Mouse (Mus musculus): ENCODE measurements around the gene Etl4. TPM values are rescaled to one million over a fixed set of nuclear protein-coding genes. Genes with fewer than 3 reads are reported as not detected.
A peak's percentile ranks its signal among the peaks of the same experiment; 100 is the strongest.
"Not testable (repeated sequence)": the region's sequence is repeated elsewhere in the genome, so short reads cannot be mapped to it uniquely, and the experiment has no call there.

Etl4 gene
- polyA plus RNA-seq, 1 experiment from 2014 or later = 2.5 TPM

DNA sequence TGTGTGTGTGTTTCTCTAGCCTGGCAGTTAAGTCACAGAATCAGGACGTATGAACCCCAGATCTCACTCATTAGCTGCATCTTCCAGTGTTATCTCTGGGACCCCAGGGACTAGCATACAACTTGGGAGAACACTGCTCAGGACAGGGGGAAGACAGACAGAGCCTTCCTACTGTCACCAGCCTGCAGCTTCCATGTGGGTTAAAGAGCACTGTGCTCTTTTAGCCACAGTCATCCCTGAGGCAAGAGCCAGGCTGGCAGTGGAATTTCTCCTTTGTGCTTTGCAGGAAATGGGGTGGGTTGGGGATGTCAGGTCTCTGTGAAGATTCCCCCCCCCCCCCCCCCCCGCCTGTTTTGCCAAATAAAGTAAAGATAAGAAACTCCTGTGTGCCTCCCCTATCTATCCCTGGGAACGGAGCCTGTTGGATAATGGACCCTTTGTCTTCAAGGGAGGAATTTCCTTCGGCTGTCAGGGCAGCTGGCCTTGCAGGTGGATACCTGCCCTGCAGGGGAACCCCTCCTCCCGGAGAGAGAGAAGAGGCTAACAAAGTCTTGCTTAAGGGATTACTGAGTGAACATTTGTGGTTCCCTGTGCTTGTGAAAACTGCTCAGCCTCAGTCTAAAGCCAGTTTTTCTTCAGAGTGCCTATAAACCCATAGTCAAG, 755.9 kb downstream of the Etl4 start:
- peak; percentile 13; the same call in 1 of the 2 replicates for ATAC-seq (ENCODE audit: low FRiP score, low TSS enrichment)
- 17% methylated on average over 5 of the region's 5 CpGs for WGBS

DNA sequence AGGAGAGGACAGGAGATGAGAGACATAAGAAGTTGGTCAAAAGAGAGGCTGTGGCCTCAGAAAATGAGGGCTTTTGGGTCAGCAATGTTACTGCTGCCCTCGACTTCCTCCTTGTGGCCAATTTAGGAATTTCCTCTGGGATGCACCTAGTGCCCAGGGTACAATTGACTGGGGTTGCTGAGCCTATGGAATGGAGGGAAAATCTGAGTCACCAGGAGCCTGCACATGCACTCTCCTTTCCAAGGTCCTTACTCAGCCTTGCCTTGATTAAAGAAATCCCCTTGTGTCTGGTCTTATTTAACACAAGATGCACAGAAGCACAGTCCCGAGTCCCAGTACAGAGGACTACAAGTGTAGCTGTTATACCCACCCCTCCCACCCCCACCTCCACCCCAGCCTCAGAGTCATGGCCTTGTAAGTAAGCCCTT, 756.5 kb downstream of the Etl4 start:
- no peaks in the 10 kb centered on the region for H3K4me1 ChIP-seq (ENCODE audit: control insufficient read depth, insufficient read depth, low read length)
- H3K27ac ChIP-seq (replicated peaks; ENCODE audit: low read depth, low read length) = no peak overlapping the region
- H3K36me3 ChIP-seq (ENCODE audit: control insufficient read depth, insufficient read depth, low read length) = no peaks in the 10 kb centered on the region
- H3K27me3 ChIP-seq (ENCODE audit: control insufficient read depth, insufficient read depth, low read length) = no peaks in the 10 kb centered on the region
- H3K4me3 ChIP-seq (replicated peaks; ENCODE audit: low read depth, low read length) = no peak overlapping the region
- H3K4me2 ChIP-seq (ENCODE audit: low read length) = no peak overlapping the region
- ATAC-seq (ENCODE audit: low FRiP score, low TSS enrichment) (peak; percentile 68), DNase-seq (peak; percentile 77)
- H3K9me3 ChIP-seq (ENCODE audit: control insufficient read depth, low read length) = no peaks in the 10 kb centered on the region
- 47% methylated on average over 2 of the region's 2 CpGs for WGBS
- H3K9ac ChIP-seq (replicated peaks; ENCODE audit: low read length) = no peak overlapping the region

More for the DNA sequence above, 755.9 kb downstream of the Etl4 start:
- DNase-seq = no peak
- Histone ChIP-seq H3K9ac (replicated peaks; ENCODE audit: low read length) (no peak overlapping the region), H3K4me2 (ENCODE audit: low read length) (no peak overlapping the region), H3K36me3 (ENCODE audit: control insufficient read depth, insufficient read depth, low read length) (no peaks in the 10 kb centered on the region), H3K27me3 (ENCODE audit: control insufficient read depth, insufficient read depth, low read length) (no peaks in the 10 kb centered on the region), H3K9me3 (ENCODE audit: control insufficient read depth, low read length) (no peaks in the 10 kb centered on the region), H3K4me3 (replicated peaks; ENCODE audit: low read depth, low read length) (no peak overlapping the region), H3K27ac (replicated peaks; ENCODE audit: low read depth, low read length) (no peak overlapping the region), H3K4me1 (ENCODE audit: control insufficient read depth, insufficient read depth, low read length) (no peaks in the 10 kb centered on the region)

GRCm38 (mm10) chr2:20667876-20668275, 758.3 kb downstream of the Etl4 start:
- 88% methylated on average over 3 of the region's 3 CpGs for WGBS
- no peaks in the 10 kb centered on the region for H3K36me3 ChIP-seq (ENCODE audit: control insufficient read depth, insufficient read depth, low read length)
- H3K9me3 ChIP-seq (ENCODE audit: control insufficient read depth, low read length) = no peaks in the 10 kb centered on the region
- H3K9ac ChIP-seq (replicated peaks; ENCODE audit: low read length) = no peak overlapping the region
- ATAC-seq (ENCODE audit: low FRiP score, low TSS enrichment) (no peak), DNase-seq (no peak)
- H3K27ac ChIP-seq (replicated peaks; ENCODE audit: low read depth, low read length) = no peak overlapping the region
- H3K4me1 ChIP-seq (ENCODE audit: control insufficient read depth, insufficient read depth, low read length) = no peaks in the 10 kb centered on the region
- no peaks in the 10 kb centered on the region for H3K27me3 ChIP-seq (ENCODE audit: control insufficient read depth, insufficient read depth, low read length)
- no peak overlapping the region for H3K4me3 ChIP-seq (replicated peaks; ENCODE audit: low read depth, low read length)
- H3K4me2 ChIP-seq (ENCODE audit: low read length) = no peak overlapping the region

DNA sequence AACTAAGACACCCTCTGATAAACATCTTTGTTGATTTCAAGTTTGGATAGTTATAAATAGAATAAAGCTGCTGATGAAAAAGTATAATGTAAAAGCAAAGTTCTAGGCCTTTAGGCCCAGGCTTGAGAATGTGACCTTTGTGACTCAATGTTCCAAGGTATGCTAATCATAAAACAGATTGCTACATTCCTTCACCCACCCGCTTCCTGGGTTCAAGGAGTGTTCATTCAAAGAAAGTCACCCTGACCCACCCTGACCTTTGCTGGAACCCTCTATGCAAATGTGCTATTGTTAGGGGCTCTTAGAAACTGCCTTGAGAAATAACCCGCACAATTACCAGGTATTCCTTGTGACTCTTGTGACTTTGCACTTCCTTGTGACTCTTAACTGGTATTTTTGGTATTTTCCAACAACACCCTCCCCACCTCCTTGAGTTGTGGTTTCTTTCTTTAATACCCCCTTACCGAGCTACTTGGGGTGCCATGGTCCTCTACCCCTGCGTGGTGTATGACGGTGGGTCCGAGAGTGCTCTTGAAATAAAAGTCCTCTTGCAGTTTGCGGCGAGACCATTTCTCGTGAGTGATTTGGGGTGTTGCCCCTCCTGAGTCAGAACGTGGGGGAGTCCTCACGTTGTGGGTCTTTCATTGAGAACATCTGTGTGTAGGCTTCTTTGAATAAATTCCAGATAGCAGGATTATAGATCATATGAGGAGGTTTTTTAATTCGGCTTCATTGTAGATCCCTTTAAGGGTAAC, 758.9 kb downstream of the Etl4 start:
- WGBS = 86% methylated on average over 12 of the region's 12 CpGs
- not testable (repeated sequence) for H3K4me2 ChIP-seq (ENCODE audit: low read length); DNase-seq; H3K9me3 ChIP-seq (ENCODE audit: control insufficient read depth, low read length); H3K9ac ChIP-seq (replicated peaks; ENCODE audit: low read length); H3K27ac ChIP-seq (replicated peaks; ENCODE audit: low read depth, low read length); H3K27me3 ChIP-seq (ENCODE audit: control insufficient read depth, insufficient read depth, low read length); H3K4me3 ChIP-seq (replicated peaks; ENCODE audit: low read depth, low read length); H3K36me3 ChIP-seq (ENCODE audit: control insufficient read depth, insufficient read depth, low read length); ATAC-seq (ENCODE audit: low FRiP score, low TSS enrichment); H3K4me1 ChIP-seq (ENCODE audit: control insufficient read depth, insufficient read depth, low read length)

GRCm38 (mm10) chr2:20669367-20669766, 759.8 kb downstream of the Etl4 start:
- no peak for DNase-seq
- no peak for ATAC-seq (ENCODE audit: low FRiP score, low TSS enrichment)
- H3K4me3 ChIP-seq (replicated peaks; ENCODE audit: low read depth, low read length) = no peak overlapping the region
- no peak overlapping the region for H3K27ac ChIP-seq (replicated peaks; ENCODE audit: low read depth, low read length)
- H3K9me3 ChIP-seq (ENCODE audit: control insufficient read depth, low read length) = no peaks in the 10 kb centered on the region
- H3K36me3 ChIP-seq (ENCODE audit: control insufficient read depth, insufficient read depth, low read length) = no peaks in the 10 kb centered on the region
- 65% methylated on average over 4 of the region's 4 CpGs for WGBS
- H3K4me2 ChIP-seq (ENCODE audit: low read length) = no peak overlapping the region
- no peaks in the 10 kb centered on the region for H3K27me3 ChIP-seq (ENCODE audit: control insufficient read depth, insufficient read depth, low read length)
- H3K4me1 ChIP-seq (ENCODE audit: control insufficient read depth, insufficient read depth, low read length) = no peaks in the 10 kb centered on the region
- no peak overlapping the region for H3K9ac ChIP-seq (replicated peaks; ENCODE audit: low read length)

- H3K27me3 ChIP-seq (ENCODE audit: control insufficient read depth, insufficient read depth, low read length) = no peaks in the 10 kb centered on the region
- H3K9me3 ChIP-seq (ENCODE audit: control insufficient read depth, low read length) = no peaks in the 10 kb centered on the region
- H3K4me1 ChIP-seq (ENCODE audit: control insufficient read depth, insufficient read depth, low read length) = no peaks in the 10 kb centered on the region
- DNase-seq (no peak), ATAC-seq (ENCODE audit: low FRiP score, low TSS enrichment) (no peak)
- H3K4me3 ChIP-seq (replicated peaks; ENCODE audit: low read depth, low read length) = no peak overlapping the region
- WGBS = 73% methylated on average over 13 of the region's 13 CpGs
- H3K4me2 ChIP-seq (ENCODE audit: low read length) = no peak overlapping the region
- H3K27ac ChIP-seq (replicated peaks; ENCODE audit: low read depth, low read length) = no peak overlapping the region
- H3K36me3 ChIP-seq (ENCODE audit: control insufficient read depth, insufficient read depth, low read length) = no peaks in the 10 kb centered on the region
- H3K9ac ChIP-seq (replicated peaks; ENCODE audit: low read length) = no peak overlapping the region
These were observed 762.1 kb downstream of the Etl4 start for GRCm38 (mm10) chr2:20671546-20672255.

- no peak overlapping the region for H3K27ac ChIP-seq (replicated peaks; ENCODE audit: low read depth, low read length)
- H3K4me2 ChIP-seq (ENCODE audit: low read length) = no peak overlapping the region
- H3K9me3 ChIP-seq (ENCODE audit: control insufficient read depth, low read length) = no peaks in the 10 kb centered on the region
- H3K4me3 ChIP-seq (replicated peaks; ENCODE audit: low read depth, low read length) = no peak overlapping the region
- no peaks in the 10 kb centered on the region for H3K27me3 ChIP-seq (ENCODE audit: control insufficient read depth, insufficient read depth, low read length)
- ATAC-seq (ENCODE audit: low FRiP score, low TSS enrichment) (no peak), DNase-seq (no peak)
- no peak overlapping the region for H3K9ac ChIP-seq (replicated peaks; ENCODE audit: low read length)
- WGBS = 95% methylated on average over 7 of the region's 7 CpGs
- H3K36me3 ChIP-seq (ENCODE audit: control insufficient read depth, insufficient read depth, low read length) = no peaks in the 10 kb centered on the region
- no peaks in the 10 kb centered on the region for H3K4me1 ChIP-seq (ENCODE audit: control insufficient read depth, insufficient read depth, low read length)
These were observed 762.7 kb downstream of the Etl4 start for GRCm38 (mm10) chr2:20672281-20672680.

DNA sequence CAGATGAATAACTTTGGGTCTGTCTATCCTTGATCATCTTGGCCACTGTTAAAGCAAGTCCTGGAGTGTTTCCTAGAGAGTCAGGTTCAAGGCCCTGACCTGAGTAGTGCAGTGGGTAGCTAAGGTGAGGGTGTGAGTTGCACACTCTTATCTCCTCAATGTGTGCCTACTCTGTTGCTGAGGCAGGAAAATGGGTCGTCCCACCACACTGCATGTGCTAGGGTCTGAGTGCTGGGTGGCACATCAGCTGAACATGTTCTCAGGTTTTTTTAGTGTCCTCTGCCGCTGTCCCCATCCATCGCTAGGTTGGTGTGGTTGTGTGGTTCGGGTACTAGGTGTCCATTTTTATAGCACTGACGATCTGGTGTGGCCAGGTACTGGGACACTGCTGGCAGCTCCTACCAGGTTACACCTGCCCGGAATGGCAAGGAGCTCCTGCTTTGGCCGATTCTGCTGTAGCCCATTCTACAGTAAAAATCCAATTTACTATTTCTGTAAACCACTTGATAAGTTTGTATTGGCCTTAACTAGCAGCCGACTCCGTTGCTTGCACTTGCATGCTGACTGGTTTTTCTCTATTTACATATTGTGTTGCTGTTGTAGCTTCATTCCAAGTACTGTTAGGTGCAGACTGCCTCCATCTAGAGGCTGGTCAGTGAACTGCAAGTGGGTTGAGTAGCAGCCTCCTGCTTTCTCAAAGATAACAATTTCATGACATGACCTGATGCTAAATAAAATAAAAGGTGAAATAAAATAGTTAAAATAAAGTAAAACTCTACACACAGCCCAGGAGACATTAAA, 763.4 kb downstream of the Etl4 start:
- H3K4me2 ChIP-seq (ENCODE audit: low read length) = no peak overlapping the region
- ATAC-seq (ENCODE audit: low FRiP score, low TSS enrichment) = peak; percentile 35; the same call in 1 of the 2 replicates
- H3K4me1 ChIP-seq (ENCODE audit: control insufficient read depth, insufficient read depth, low read length) = no peaks in the 10 kb centered on the region
- no peaks in the 10 kb centered on the region for H3K27me3 ChIP-seq (ENCODE audit: control insufficient read depth, insufficient read depth, low read length)
- H3K9me3 ChIP-seq (ENCODE audit: control insufficient read depth, low read length) = no peaks in the 10 kb centered on the region
- peak; percentile 86 for DNase-seq
- H3K9ac ChIP-seq (replicated peaks; ENCODE audit: low read length) = no peak overlapping the region
- H3K27ac ChIP-seq (replicated peaks; ENCODE audit: low read depth, low read length) = no peak overlapping the region
- H3K36me3 ChIP-seq (ENCODE audit: control insufficient read depth, insufficient read depth, low read length) = no peaks in the 10 kb centered on the region
- WGBS = 67% methylated on average over 9 of the region's 9 CpGs
- H3K4me3 ChIP-seq (replicated peaks; ENCODE audit: low read depth, low read length) = no peak overlapping the region

Measured in midbrain, embryonic 14.5 days (tissue).